Mouse (Mus musculus) neural tube, embryonic 14.5 days (tissue): ENCODE measurements at regions not wholly inside any gene's neighbourhood (a gene's known extent, or its start where the extent isn't known, plus 50 kb on each side); places are given as distances from the start of the nearest gene placed in this dataset.

ENCODE experiments used
- ATAC-seq: fragments of 200-750 bp; cut with Nextera tagmentation; 2 replicates; pipeline ENCODE4 v1.8.0; 2017; ENCODE audit warnings: low read depth, mild to moderate bottlenecking, moderate TSS enrichment, moderate library complexity
- H3K27ac ChIP-seq: fragments of 300-500 bp; sonication (generic); 2 replicates; pipeline ENCODE4 v1.5.1; 2014; ENCODE audit warnings: low read depth, mild to moderate bottlenecking, control low read depth, low read length, moderate library complexity, mixed read lengths
- H3K27me3 ChIP-seq: fragments of 300-500 bp; sonication (generic); 2 replicates; pipeline ENCODE4 v1.6.1; 2014; ENCODE audit warnings: low read length; ENCODE audit not compliant: control insufficient read depth, insufficient read depth
- H3K36me3 ChIP-seq: fragments of 300-500 bp; sonication (generic); 2 replicates; pipeline ENCODE4 v1.6.1; 2014; ENCODE audit warnings: low read length, mixed read lengths; ENCODE audit not compliant: control insufficient read depth, insufficient read depth
- H3K4me1 ChIP-seq: fragments of 300-500 bp; sonication (generic); 2 replicates; pipeline ENCODE4 v1.6.1; 2014; ENCODE audit warnings: low read length; ENCODE audit not compliant: control insufficient read depth, insufficient read depth
- H3K4me2 ChIP-seq: fragments of 300-500 bp; sonication (generic); 2 replicates; pipeline ENCODE4 v1.6.1; 2014; ENCODE audit warnings: mild to moderate bottlenecking, low read depth, low read length, control low read depth
- H3K4me3 ChIP-seq: fragments of 300-500 bp; sonication (generic); 2 replicates; pipeline ENCODE4 v1.5.1; 2014; ENCODE audit warnings: low read depth, low read length, control low read depth, mixed read lengths
- H3K9ac ChIP-seq: fragments of 300-500 bp; sonication (generic); replicated peaks from 2 replicates; pipeline ENCODE4 v1.6.1; 2014; ENCODE audit warnings: low read depth, mild to moderate bottlenecking, control low read depth, low read length, mixed read lengths
- H3K9me3 ChIP-seq: fragments of 300-500 bp; sonication (generic); 2 replicates; pipeline ENCODE4 v1.6.1; 2016; ENCODE audit warnings: low read length; ENCODE audit not compliant: control insufficient read depth
- WGBS: fragments of 180-500 bp; shearing (Covaris S2); extraction: QIAGEN DNeasy Blood & Tissue Kit; methylation state at CpG from one replicate; pipeline ENCODE4 v1.1.7; 2014; 5-methylcytosine and 5-hydroxymethylcytosine counted together

GRCm38 (mm10) chr12:110380831-110381750 is 65.8 kb upstream of the Ppp2r5c start:
- Histone ChIP-seq H3K9me3 (no peaks in the 10 kb centered on the region), H3K27me3 (no peaks in the 10 kb centered on the region), H3K4me1 (0 out of 2 replicates have a peak, but pooled peaks cover 2% of the 10 kb centered on the region), H3K4me2 (no peak overlapping the region), H3K27ac (no peak overlapping the region), H3K9ac (no peak overlapping the region), H3K4me3 (no peak overlapping the region), H3K36me3 (no peaks in the 10 kb centered on the region)
- WGBS = 82% methylated on average over 25 of the region's 25 CpGs
- no peak for ATAC-seq

DNA sequence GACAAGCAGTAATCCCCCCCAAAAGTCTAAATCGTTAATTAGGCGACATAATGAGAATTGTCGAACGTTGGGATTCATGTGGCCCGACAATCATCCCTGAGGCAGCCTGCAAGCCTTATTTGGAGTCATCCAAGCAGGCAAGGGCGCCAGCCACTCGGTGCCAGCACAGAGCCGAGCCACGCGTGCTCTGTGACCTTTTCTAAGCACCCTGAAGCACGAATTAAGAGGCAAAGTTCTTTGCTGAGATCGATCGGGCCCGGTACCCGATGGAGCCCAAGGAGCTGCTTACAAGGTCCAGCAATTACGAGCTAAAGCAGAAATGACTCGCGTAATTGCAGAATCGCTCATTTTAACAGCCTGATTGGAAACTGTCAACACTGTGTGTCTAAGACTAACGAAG is 61.9 kb upstream of the Ppp2r5c start:
- ATAC-seq = no peak
- Histone ChIP-seq H3K4me3 (no peak overlapping the region), H3K36me3 (no peaks in the 10 kb centered on the region), H3K27me3 (no peaks in the 10 kb centered on the region), H3K9me3 (no peaks in the 10 kb centered on the region), H3K27ac (no peak overlapping the region), H3K4me1 (0 out of 2 replicates have a peak, but pooled peaks cover 2% of the 10 kb centered on the region), H3K4me2 (no peak overlapping the region), H3K9ac (no peak overlapping the region)
- 59% methylated on average over 20 of the region's 20 CpGs for WGBS

- no peak overlapping the region for H3K4me3 ChIP-seq
- no peak overlapping the region for H3K4me2 ChIP-seq
These were observed 60.9 kb upstream of the Ppp2r5c start for GRCm38 (mm10) chr12:110385801-110386599.

DNA sequence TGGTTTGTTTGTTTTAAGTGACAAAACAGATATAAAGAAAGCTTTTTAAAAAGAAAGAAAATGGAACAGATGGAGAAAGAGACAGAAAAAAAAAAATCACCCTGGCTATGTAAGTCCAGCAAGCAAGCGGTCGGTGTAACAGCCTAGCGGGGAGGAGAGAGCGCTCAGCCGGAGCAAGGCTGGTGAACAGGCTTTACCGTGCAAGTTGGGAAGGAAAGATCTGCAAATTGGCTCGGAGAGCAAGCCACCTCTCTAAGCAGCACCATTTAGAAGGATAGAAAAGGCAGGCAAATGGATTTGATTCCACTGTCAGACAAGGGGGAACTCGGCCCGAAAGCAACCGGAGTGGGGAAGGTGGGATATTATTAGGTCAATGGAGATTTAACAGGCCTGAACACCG is 59.9 kb upstream of the Ppp2r5c start:
- 59% methylated on average over 11 of the region's 11 CpGs for WGBS
- no peak overlapping the region for H3K4me3 ChIP-seq
- no peak overlapping the region for H3K4me2 ChIP-seq
- H3K4me1 ChIP-seq = 0 out of 2 replicates have a peak, but pooled peaks cover 2% of the 10 kb centered on the region
- H3K27ac ChIP-seq = no peak overlapping the region
- no peak overlapping the region for H3K9ac ChIP-seq
- no peaks in the 10 kb centered on the region for H3K36me3 ChIP-seq
- no peaks in the 10 kb centered on the region for H3K27me3 ChIP-seq
- no peaks in the 10 kb centered on the region for H3K9me3 ChIP-seq
- ATAC-seq = no peak

More at GRCm38 (mm10) chr12:110385801-110386599, 60.9 kb upstream of the Ppp2r5c start:
- H3K27ac ChIP-seq = no peak overlapping the region
- no peak for ATAC-seq
- H3K36me3 ChIP-seq = no peaks in the 10 kb centered on the region
- 63% methylated on average over 20 of the region's 20 CpGs for WGBS
- 0 out of 2 replicates have a peak, but pooled peaks cover 2% of the 10 kb centered on the region for H3K4me1 ChIP-seq
- H3K9ac ChIP-seq = no peak overlapping the region
- no peaks in the 10 kb centered on the region for H3K27me3 ChIP-seq
- no peaks in the 10 kb centered on the region for H3K9me3 ChIP-seq

DNA sequence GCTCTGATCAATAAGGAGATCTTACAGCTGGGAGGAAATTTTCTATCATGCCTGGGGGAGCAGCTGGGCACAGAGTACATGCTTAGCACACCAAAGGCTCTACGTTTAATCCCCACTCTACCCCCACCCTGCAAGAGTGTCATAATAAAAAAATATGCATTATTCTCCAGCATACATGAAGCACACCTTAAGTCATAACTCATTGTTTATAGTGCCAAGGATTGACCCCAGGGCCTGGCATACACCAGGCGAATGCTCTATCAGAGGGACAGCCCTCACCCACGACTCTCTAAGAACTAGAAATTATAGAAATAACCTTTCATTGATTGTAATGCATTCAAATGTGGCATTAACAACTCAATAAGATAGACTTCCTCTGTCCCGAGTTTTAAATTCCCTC is 59.4 kb upstream of the Ppp2r5c start:
- no peaks in the 10 kb centered on the region for H3K36me3 ChIP-seq
- H3K4me1 ChIP-seq = 0 out of 2 replicates have a peak, but pooled peaks cover 2% of the 10 kb centered on the region
- WGBS = 66% methylated on average over 4 of the region's 4 CpGs
- no peak overlapping the region for H3K27ac ChIP-seq
- H3K4me3 ChIP-seq = no peak overlapping the region
- no peak overlapping the region for H3K4me2 ChIP-seq
- H3K9ac ChIP-seq = no peak overlapping the region
- H3K27me3 ChIP-seq = no peaks in the 10 kb centered on the region
- H3K9me3 ChIP-seq = no peaks in the 10 kb centered on the region
- no peak for ATAC-seq

DNA sequence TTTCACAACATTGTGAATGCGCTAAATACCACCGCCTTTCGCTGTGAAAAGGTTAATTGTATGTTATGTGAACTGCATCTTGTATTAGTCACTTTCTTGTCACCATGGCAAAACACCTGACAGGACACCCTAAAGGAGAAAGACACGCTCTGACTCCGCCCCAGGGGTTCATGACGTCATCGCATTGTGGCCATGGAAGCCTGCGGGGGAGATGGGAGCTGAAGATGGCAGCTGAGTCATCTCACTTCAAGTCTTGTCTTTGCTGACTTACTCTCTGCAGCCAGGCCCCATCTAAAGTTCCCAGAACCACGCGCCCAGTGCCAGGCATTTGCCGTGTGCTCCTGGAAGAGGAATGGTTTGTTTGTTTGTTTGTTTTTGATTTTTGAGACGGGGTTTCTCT is 57.5 kb upstream of the Ppp2r5c start:
- Histone ChIP-seq H3K9ac (no peak overlapping the region), H3K27me3 (no peaks in the 10 kb centered on the region), H3K9me3 (no peaks in the 10 kb centered on the region), H3K36me3 (no peaks in the 10 kb centered on the region), H3K4me1 (0 out of 2 replicates have a peak, but pooled peaks cover 2% of the 10 kb centered on the region), H3K4me2 (no peak overlapping the region), H3K27ac (no peak overlapping the region), H3K4me3 (no peak overlapping the region)
- ATAC-seq = no peak
- WGBS = 78% methylated on average over 12 of the region's 12 CpGs

- Histone ChIP-seq H3K36me3 (no peaks in the 10 kb centered on the region), H3K4me1 (no peaks in the 10 kb centered on the region), H3K27ac (no peak overlapping the region), H3K9me3 (no peaks in the 10 kb centered on the region), H3K27me3 (no peaks in the 10 kb centered on the region), H3K4me2 (no peak overlapping the region), H3K9ac (no peak overlapping the region), H3K4me3 (no peak overlapping the region)
- ATAC-seq = no peak
- 84% methylated on average over 8 of the region's 8 CpGs for WGBS
These were observed 55.5 kb upstream of the Ppp2r5c start for GRCm38 (mm10) chr12:110391464-110391863.

DNA sequence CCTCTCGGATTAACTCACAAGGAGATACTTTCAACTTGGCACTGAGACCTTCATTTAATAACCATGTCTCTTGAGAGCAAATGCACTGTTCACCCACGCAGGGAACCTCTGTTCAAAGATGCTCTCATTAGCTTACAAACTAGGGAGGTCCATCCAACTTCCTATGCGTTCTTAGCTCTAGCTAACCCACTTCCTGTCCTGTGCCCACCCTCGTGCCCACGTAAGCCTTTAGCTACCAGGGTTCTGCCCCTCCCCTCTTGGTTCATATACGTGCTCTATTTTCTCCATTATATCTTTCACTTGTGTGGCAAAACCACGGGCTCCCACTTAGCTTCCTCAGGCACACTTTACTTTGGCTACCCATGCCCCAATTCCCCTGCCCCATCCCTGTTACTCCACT is 53.4 kb upstream of the Ppp2r5c start:
- no peaks in the 10 kb centered on the region for H3K36me3 ChIP-seq
- H3K27ac ChIP-seq = no peak overlapping the region
- no peak overlapping the region for H3K4me2 ChIP-seq
- 88% methylated on average over 7 of the region's 7 CpGs for WGBS
- no peaks in the 10 kb centered on the region for H3K27me3 ChIP-seq
- no peak overlapping the region for H3K9ac ChIP-seq
- H3K9me3 ChIP-seq = no peaks in the 10 kb centered on the region
- ATAC-seq = no peak
- no peaks in the 10 kb centered on the region for H3K4me1 ChIP-seq
- H3K4me3 ChIP-seq = no peak overlapping the region
